Mouse (Mus musculus) urinary bladder, postnatal 14 days (tissue): Measurements from ENCODE around the gene Adamtsl2.

Experiments
- DNase-seq: peaks from one replicate; pipeline ENCODE4 v3.0.0; 2021; ENCODE audit warnings: low spot score

Adamtsl2 gene

GRCm38 (mm10) chr2:27079152-27079584 lies at the start of gene Adamtsl2:
Adamtsl2 (plus strand) TSS chr2:27079379.
- DNase-seq, result peak; percentile 76

GRCm38 (mm10) chr2:27032361-27032760 lies 46.8 kb upstream of the Adamtsl2 start:
- DNase-seq, result no peak

GRCm38 (mm10) chr2:27036003-27036402 lies 43.2 kb upstream of the Adamtsl2 start:
- DNase-seq, result no peak

- DNase-seq, result peak; percentile 48
Observed at GRCm38 (mm10) chr2:27037008-27037407, 42.2 kb upstream of the Adamtsl2 start.

- DNase-seq, result peak; percentile 80
Observed at GRCm38 (mm10) chr2:27038596-27038995, 40.6 kb upstream of the Adamtsl2 start.

- DNase-seq, result no peak
Observed at GRCm38 (mm10) chr2:27039286-27039685, 39.9 kb upstream of the Adamtsl2 start.

- DNase-seq, result no peak
Observed at GRCm38 (mm10) chr2:27042131-27042844, 36.9 kb upstream of the Adamtsl2 start.

- peak; percentile 88 for DNase-seq
Observed at GRCm38 (mm10) chr2:27043461-27043860, 35.7 kb upstream of the Adamtsl2 start.

GRCm38 (mm10) chr2:27044166-27044565 lies 35.0 kb upstream of the Adamtsl2 start:
- no peak for DNase-seq

GRCm38 (mm10) chr2:27044641-27045040 lies 34.5 kb upstream of the Adamtsl2 start:
- no peak for DNase-seq

- DNase-seq, result peak; percentile 80
Observed at GRCm38 (mm10) chr2:27045979-27046770, 33.0 kb upstream of the Adamtsl2 start.

GRCm38 (mm10) chr2:27049408-27049807 lies 29.8 kb upstream of the Adamtsl2 start:
- no peak for DNase-seq

GRCm38 (mm10) chr2:27058251-27058650 lies 20.9 kb upstream of the Adamtsl2 start:
- DNase-seq, result no peak

GRCm38 (mm10) chr2:27058751-27059150 lies 20.4 kb upstream of the Adamtsl2 start:
- no peak for DNase-seq

GRCm38 (mm10) chr2:27059187-27059586 lies 20.0 kb upstream of the Adamtsl2 start:
- DNase-seq, result no peak

GRCm38 (mm10) chr2:27067124-27067523 lies 12.1 kb upstream of the Adamtsl2 start:
- no peak for DNase-seq

- DNase-seq, result no peak
Observed at GRCm38 (mm10) chr2:27067996-27068395, 11.2 kb upstream of the Adamtsl2 start.

GRCm38 (mm10) chr2:27069646-27070045 lies 9.5 kb upstream of the Adamtsl2 start:
- no peak for DNase-seq

- no peak for DNase-seq
Observed at GRCm38 (mm10) chr2:27070247-27070813, 8.8 kb upstream of the Adamtsl2 start.

- peak; percentile 69 for DNase-seq
Observed at GRCm38 (mm10) chr2:27071137-27071536, 8.0 kb upstream of the Adamtsl2 start.

GRCm38 (mm10) chr2:27071978-27072377 lies 7.2 kb upstream of the Adamtsl2 start, which contains the start of gene Mymk:
Mymk (minus strand) TSS chr2:27072179.
- DNase-seq, result no peak

GRCm38 (mm10) chr2:27073407-27073806 lies 5.8 kb upstream of the Adamtsl2 start:
- DNase-seq, result no peak

- no peak for DNase-seq
Observed at GRCm38 (mm10) chr2:27074804-27075203, 4.4 kb upstream of the Adamtsl2 start.
